Mouse (Mus musculus) hindbrain, embryonic 12.5 days (tissue): ENCODE measurements at regions not wholly inside any gene's neighbourhood (a gene's known extent, or its start where the extent isn't known, plus 50 kb on each side); places are given as distances from the start of the nearest gene placed in this dataset.

ENCODE experiments used
- ATAC-seq: fragments of 200-750 bp; cut with Nextera tagmentation; 2 replicates; pipeline ENCODE4 v1.8.0; 2017; ENCODE audit warnings: moderate TSS enrichment; ENCODE audit not compliant: low FRiP score
- H3K27ac ChIP-seq: fragments of 300-500 bp; sonication (generic); 2 replicates; pipeline ENCODE4 v1.5.1; 2016; ENCODE audit warnings: mild to moderate bottlenecking
- H3K27me3 ChIP-seq: fragments of 300-500 bp; sonication (generic); 2 replicates; pipeline ENCODE4 v1.6.1; 2016; ENCODE audit warnings: mild to moderate bottlenecking
- H3K36me3 ChIP-seq: fragments of 300-500 bp; sonication (generic); 2 replicates; pipeline ENCODE4 v1.6.1; 2016; ENCODE audit warnings: mild to moderate bottlenecking
- H3K4me1 ChIP-seq: fragments of 300-500 bp; sonication (generic); 2 replicates; pipeline ENCODE4 v1.6.1; 2016
- H3K4me2 ChIP-seq: fragments of 300-500 bp; sonication (generic); replicated peaks from 2 replicates; pipeline ENCODE4 v1.6.1; 2016; ENCODE audit warnings: mild to moderate bottlenecking
- H3K4me3 ChIP-seq: fragments of 300-500 bp; sonication (generic); 2 replicates; pipeline ENCODE4 v1.5.1; 2016; ENCODE audit warnings: mild to moderate bottlenecking
- H3K9ac ChIP-seq: fragments of 300-500 bp; sonication (generic); 2 replicates; pipeline ENCODE4 v1.6.1; 2016; ENCODE audit warnings: mild to moderate bottlenecking, moderate library complexity
- H3K9me3 ChIP-seq: fragments of 300-500 bp; sonication (generic); replicated peaks from 2 replicates; pipeline ENCODE4 v1.6.1; 2016; ENCODE audit warnings: mild to moderate bottlenecking
- WGBS: fragments of 180-500 bp; shearing (Covaris S2); methylation state at CpG from one replicate; pipeline ENCODE4 v1.1.7; 2016; 5-methylcytosine and 5-hydroxymethylcytosine counted together

DNA sequence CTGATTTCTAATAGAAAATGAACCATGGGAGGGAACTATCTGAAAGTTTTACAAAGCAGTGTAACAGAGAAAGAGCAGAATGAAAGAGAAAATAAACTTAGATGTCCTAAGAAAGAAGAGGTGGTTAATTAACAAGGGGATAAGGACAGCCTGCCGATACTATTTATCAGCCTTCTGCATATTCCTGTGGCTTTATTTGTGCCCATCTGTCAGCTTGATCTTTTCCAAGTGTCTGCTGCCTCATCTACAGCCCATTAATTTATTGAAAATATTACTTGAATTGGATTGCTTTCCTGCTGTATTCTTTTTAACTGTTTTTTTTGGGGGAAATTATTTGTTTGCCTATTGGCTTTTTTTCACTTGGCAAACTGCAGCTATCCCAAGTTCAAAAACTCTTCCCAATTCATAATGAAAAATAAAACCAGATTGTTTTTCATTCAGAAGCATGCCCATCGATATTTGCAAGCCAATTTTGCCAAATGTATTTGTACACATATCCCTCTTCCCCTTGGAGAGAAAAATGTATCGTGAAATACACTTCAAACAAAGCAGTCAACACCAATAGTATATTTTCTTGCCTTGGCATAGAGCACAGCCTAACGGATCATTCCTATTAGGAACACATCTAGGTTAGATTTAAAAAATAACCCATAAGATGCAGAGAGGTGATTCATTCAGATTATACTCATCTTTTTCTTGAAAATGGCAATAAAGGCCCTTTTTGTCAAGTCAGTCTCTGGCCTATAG, 289.3 kb downstream of the Rnf152 start:
- no peak overlapping the region for H3K27ac ChIP-seq
- no peak for ATAC-seq
- no peak overlapping the region for H3K4me2 ChIP-seq
- H3K9me3 ChIP-seq = no peaks in the 10 kb centered on the region
- H3K4me3 ChIP-seq = no peak overlapping the region
- WGBS = 84% methylated on average over 4 of the region's 4 CpGs
- no peaks in the 10 kb centered on the region for H3K27me3 ChIP-seq
- no peak overlapping the region for H3K9ac ChIP-seq
- no peaks in the 10 kb centered on the region for H3K4me1 ChIP-seq
- H3K36me3 ChIP-seq = no peaks in the 10 kb centered on the region

DNA sequence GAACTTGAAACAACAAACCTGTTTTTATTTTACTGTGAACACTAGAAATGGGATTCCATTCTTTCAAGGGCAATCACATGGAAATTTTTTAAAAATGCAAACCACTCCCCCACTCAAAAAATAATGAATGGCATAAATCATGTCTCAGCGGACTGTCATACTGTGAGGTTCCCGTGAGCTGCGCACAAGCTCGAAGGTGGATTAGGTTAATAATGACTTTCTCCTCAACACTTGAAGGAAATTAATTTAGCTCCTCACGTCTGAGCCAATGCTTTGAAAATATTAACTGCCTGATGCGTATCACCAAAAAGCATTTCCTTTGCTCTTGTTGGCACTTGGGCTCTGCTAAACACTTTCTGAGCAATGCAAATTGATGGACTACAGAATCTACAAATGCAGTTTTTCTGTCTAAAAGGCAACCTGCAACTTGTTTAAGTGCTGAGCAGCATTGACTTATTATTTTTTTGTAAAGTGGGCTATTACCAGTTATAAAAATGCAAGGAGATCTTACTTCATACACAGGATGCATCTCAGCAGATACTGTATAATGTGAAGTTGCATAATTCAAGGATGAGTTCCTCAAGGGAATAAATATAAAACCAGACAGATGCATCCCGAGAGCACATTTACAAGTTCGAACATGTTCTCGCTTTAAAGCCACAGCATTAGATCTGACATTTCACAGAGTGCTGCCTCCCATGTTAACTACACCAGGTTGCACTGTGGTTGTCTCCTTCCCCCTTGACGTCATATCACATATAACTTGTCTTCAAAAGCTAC, 282.4 kb downstream of the Cdh20 start:
- peak; percentile 67; the same call in 1 of the 2 replicates for ATAC-seq
- WGBS = 72% methylated on average over 10 of the region's 10 CpGs
- no peak overlapping the region for H3K4me2 ChIP-seq
- no peaks in the 10 kb centered on the region for H3K4me1 ChIP-seq
- H3K9me3 ChIP-seq = no peaks in the 10 kb centered on the region
- H3K27ac ChIP-seq = no peak overlapping the region
- no peaks in the 10 kb centered on the region for H3K36me3 ChIP-seq
- no peak overlapping the region for H3K9ac ChIP-seq
- no peaks in the 10 kb centered on the region for H3K27me3 ChIP-seq
- no peak overlapping the region for H3K4me3 ChIP-seq
